Mouse (Mus musculus): ENCODE results near the gene Mthfd1l.
"Not testable (repeated sequence)": the region's sequence is repeated elsewhere in the genome, so short reads cannot be mapped to it uniquely, and the experiment has no call there.

Mthfd1l gene

DNA sequence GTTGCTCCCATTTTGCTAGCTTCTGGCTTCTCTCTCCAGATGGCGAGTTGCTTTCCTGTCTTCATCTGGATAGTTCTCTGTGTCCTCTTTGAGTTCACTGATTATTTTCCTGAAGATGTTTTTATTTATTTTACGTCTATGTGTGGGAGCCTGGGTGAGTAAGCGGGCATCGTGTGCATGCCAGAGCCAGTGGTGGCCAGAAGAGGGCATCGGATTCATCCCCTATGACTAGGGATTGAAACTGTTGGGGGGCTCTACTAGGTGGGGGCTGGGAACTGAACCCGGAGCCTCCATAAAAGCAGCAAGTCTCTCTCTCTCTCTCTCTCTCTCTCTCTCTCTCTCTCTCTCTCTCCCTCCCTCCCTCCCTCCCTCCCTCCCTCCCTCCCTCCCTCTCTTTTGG is 227.0 kb downstream of the Mthfd1l start:
- DNase-seq (ENCODE audit: low read depth in 2 of 2, low spot score in 2 of 2), result no peak

DNA sequence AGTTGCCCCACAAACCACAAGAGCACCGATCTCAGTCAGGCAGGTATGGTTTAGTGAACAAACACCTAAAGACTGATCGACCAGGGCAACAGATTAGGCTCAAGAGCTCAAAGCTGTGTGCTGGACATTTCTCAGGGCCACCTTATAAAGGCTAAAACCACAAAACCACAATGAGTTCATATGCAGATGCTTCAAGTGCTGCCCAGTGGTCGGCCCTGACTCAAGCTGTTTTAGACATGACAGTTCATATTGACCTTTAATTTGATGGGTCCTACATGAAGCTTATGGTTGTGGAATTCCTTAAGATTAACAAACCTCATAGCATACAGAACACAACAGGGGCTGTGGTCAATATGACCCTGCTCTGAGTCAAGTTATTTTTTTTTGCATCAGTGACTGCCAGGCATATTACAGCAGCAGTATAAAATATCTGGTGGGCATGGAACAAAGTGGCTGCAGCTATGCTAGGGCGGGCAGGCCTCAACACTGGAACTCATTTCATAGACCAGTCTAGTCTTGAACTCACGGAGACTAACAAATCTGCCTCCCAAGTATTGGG is 227.7 kb downstream of the Mthfd1l start:
- no peak for DNase-seq (ENCODE audit: low read depth in 2 of 2, low spot score in 2 of 2)

DNA sequence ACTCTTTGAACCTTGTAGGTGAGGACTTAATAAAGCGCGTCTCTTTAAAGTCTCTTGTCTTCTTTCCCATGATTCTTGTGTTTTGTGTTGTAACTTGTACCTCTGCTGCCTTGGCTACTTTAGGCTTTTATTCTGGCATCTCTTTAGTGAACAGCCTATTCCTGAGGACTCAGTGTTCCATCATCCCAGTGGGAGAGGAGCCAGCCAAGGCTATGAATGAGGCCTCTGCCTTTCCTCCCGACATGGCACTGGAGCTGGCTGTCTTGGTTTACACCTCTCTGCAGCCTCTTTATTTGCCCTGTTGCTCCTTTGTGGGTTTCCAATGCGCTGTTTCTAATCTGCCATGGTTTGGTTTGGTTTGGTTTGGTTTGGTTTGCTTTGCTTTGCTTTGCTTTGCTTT is 228.2 kb downstream of the Mthfd1l start:
- no peak for DNase-seq (ENCODE audit: low read depth in 2 of 2, low spot score in 2 of 2)

DNA sequence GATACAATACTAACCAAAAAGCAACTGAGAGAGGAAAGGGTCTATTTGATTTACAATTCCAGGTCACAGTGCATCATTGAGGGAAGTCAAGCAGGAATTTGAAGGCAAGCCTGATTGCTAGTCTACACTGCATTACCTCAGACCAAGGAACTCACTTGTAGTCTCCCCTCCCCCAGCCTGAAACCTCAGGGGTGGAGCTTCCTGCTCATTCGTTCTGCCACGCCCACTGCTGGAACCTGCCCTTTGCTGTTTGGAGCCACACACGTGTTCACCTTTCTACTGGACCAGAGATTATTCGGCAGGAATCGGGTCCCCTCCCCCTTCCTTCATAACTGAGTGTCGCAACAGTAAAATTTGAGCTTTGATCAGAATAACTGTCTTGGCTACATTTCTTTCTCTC is 230.7 kb downstream of the Mthfd1l start:
- DNase-seq (ENCODE audit: low read depth in 2 of 2, low spot score in 2 of 2), result not testable (repeated sequence)

DNA sequence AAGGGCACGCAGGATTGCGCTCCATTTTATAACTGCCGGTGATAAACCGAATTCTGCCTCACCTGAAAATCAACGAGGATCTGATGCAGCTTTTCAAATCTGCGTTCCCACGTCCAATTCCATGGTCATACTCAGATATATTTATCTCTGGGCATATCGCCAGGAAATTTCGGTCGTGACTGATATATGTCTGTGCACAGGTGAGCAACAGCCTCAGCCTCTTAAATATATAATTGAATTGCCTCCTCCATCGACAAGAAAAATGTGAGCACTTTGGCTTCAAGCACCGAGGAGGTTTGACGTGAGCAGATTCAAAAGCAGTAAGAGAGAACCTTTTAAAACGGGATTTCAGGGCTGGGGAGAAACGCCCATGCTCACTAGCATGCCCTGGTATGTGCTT is 236.1 kb downstream of the Mthfd1l start:
- DNase-seq (ENCODE audit: low read depth in 2 of 2, low spot score in 2 of 2), result no peak

DNA sequence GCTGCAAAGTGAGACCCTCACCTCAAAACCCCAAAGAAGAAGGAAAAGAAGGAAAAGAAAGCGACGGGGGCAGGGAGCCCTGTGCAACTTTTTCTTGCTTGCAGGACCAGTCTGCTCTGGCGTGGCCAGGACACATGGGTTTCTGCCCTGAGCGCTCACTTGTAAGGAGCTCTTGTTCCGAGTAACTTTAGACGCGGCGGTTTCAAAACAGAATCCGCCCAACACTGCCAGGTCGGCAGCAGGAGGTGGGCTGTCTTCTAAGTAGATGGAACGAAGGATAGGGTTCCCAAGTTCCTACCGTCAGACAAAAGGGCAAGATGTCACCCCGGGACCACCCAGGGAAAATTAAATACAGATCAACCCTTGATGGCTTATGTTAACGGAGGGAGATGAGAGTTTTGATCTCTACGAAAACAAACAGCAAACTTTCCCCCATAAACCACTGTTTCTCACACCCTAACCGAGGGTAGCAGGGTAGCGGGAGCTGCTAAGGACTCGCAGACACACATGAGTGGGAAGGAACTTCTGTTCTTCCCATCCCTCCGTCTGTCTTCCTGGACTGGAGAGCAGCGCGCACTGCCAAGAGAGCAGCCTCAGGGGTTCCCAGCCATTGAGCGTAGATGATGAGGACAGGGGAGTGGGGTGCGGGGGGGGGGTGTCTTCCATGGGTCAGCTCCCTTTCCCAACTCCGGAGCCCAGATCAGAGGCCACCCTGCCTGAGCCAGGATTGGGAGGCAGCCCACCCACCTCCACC is 237.6 kb downstream of the Mthfd1l start:
- no peak for DNase-seq (ENCODE audit: low read depth in 2 of 2, low spot score in 2 of 2)

DNA sequence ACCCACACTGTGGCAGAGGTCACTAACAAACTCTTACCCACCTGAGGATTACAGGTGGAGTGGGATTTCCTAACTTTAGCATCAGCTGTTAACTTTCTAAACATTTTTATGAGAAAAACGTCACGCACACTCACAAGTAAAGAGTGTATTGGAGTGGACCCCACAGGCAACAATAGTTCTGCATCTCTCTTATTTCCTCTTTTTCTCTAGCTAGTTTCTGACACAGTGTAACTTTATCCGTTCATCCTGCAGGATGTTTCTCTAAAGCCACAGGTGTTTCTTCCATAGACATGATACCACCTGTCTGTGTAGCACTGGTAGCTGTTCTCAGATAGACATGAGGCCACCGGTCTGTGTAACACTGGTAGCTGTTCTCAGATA is 238.1 kb downstream of the Mthfd1l start:
- no peak for DNase-seq (ENCODE audit: low read depth in 2 of 2, low spot score in 2 of 2)

Measured in CD8-positive naive resting alpha-beta T cell, adult 2 months (primary cell).